Mouse (Mus musculus) layer of hippocampus, adult 9-10 months (tissue): ENCODE results near the gene Gm45021.
A peak's percentile ranks its signal among the peaks of the same experiment; 100 is the strongest.

Source experiments
- DNase-seq: peaks from one replicate; pipeline ENCODE4 v3.0.0; 2022; ENCODE audit warnings: low spot score

Gm45021 gene

GRCm38 (mm10) chr6:48589194-48589750 is at the start of gene Gm45021:
TSS of gene Gm45021 (plus strand) at chr6:48589610.
- DNase-seq, result no peak

GRCm38 (mm10) chr6:48539860-48540259 is 49.5 kb upstream of the Gm45021 start:
- no peak for DNase-seq

- no peak for DNase-seq
These were observed 48.7 kb upstream of the Gm45021 start for GRCm38 (mm10) chr6:48540721-48541120.

GRCm38 (mm10) chr6:48541560-48542450 is 47.6 kb upstream of the Gm45021 start:
- no peak for DNase-seq

- DNase-seq, result no peak
These were observed 46.8 kb upstream of the Gm45021 start for GRCm38 (mm10) chr6:48542631-48543030.

- DNase-seq, result no peak
These were observed 44.2 kb upstream of the Gm45021 start for GRCm38 (mm10) chr6:48545251-48545650.

GRCm38 (mm10) chr6:48546271-48546670 is 43.1 kb upstream of the Gm45021 start:
- DNase-seq, result no peak

- DNase-seq, result no peak
These were observed 42.6 kb upstream of the Gm45021 start for GRCm38 (mm10) chr6:48546858-48547257.

GRCm38 (mm10) chr6:48548314-48548713 is 41.1 kb upstream of the Gm45021 start:
- no peak for DNase-seq

GRCm38 (mm10) chr6:48552918-48553317 is 36.5 kb upstream of the Gm45021 start:
- DNase-seq, result no peak

GRCm38 (mm10) chr6:48553819-48554218 is 35.6 kb upstream of the Gm45021 start:
- DNase-seq, result no peak

GRCm38 (mm10) chr6:48554280-48555103 is 34.9 kb upstream of the Gm45021 start, which contains the start of gene Lrrc61:
TSS of gene Lrrc61 (plus strand) at chr6:48554796.
- peak; percentile 96 for DNase-seq

- peak; percentile 56 for DNase-seq
These were observed 34.1 kb upstream of the Gm45021 start for GRCm38 (mm10) chr6:48555104-48555890.

GRCm38 (mm10) chr6:48555956-48556355 is 33.5 kb upstream of the Gm45021 start:
- DNase-seq, result no peak

GRCm38 (mm10) chr6:48565693-48566310 is 23.6 kb upstream of the Gm45021 start:
- no peak for DNase-seq

- DNase-seq, result no peak
These were observed 23.1 kb upstream of the Gm45021 start for GRCm38 (mm10) chr6:48566312-48566711.

- DNase-seq, result no peak
These were observed 21.1 kb upstream of the Gm45021 start for GRCm38 (mm10) chr6:48568036-48568984.

GRCm38 (mm10) chr6:48569065-48569807 is 20.2 kb upstream of the Gm45021 start:
- no peak for DNase-seq

- DNase-seq, result no peak
These were observed 17.4 kb upstream of the Gm45021 start for GRCm38 (mm10) chr6:48572014-48572413.
